Mouse (Mus musculus): ENCODE measurements around the gene Mbnl2. TPM values are rescaled to one million over a fixed set of nuclear protein-coding genes. Genes with fewer than 3 reads are reported as not detected.

Gene Mbnl2
- polyA plus RNA-seq (2015; fragmentation: Nextera tagmentation; extraction: Ambion mirVana): 33.7 and 34.4 TPM in 2 replicates

DNA sequence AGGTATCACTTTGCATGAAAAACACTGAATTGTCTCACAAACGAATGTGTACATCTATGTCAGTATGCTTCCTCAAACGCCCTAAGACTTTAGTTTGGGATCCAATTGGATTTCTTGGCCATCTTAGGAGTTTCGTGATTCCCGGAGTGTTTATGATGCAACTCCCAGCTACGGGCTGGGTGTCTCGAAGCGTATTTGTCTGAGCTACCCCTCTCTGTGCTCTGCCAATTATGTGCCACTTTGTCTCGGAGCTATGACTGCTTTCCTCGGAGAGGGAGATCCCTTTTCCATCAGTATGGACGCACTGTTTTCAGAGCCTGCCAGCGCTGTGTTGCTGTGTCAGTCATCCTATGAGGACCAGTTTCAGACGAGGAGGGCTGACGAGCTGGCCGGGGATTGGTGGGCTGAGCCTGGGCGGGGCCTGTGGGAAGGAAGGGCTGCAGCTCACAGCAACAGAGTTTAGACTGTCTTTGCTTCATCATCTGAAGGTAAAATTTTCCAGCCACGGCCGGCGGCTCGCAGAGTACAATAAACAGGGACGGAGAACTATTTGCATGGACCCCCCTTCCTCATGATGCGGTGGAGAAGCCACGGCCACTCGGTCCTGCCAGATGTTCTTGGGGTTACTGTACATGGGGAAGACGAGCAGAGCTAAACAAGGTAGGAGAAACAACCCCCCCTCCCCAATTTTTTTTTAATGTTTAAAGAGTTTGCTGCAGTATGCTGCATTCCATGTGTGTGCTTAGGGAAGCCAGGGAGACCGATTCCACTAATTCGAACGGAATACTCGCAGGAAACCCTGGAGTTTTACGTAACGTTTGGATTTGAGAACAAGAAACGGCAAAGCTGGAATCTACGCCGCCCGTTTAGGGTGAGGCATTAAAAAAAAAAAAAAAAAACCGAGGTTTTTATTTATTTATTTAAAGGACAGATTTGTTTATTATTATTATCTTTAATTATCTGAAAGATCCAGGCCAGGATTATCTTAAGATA lies at the start of gene Mbnl2:
TSS of gene Mbnl2 (plus strand) at position 424 of the 993 bp plus-strand sequence.

GRCm38 (mm10) chr14:120477982-120478568 lies 202.6 kb downstream of the Mbnl2 start, which contains the start of gene Rap2a:
Gene Rap2a, plus strand, starts transcription at chr14:120478444.

Other genes with a start within 250 kb of the Mbnl2 start
- gene Oxgr1, start 233.2 kb upstream of the Mbnl2 start, polyA plus RNA-seq (2015; fragmentation: Nextera tagmentation; extraction: Ambion mirVana): not detected in 2 replicates
- 31.9 and 33.9 TPM in 2 replicates for gene Rap2a, start 202.8 kb downstream of the Mbnl2 start, polyA plus RNA-seq (2015; fragmentation: Nextera tagmentation; extraction: Ambion mirVana)